Mouse (Mus musculus) forebrain, embryonic 14.5 days (tissue): ENCODE results near the gene Mfsd6. TPM values are rescaled to one million over a fixed set of nuclear protein-coding genes. Genes with fewer than 3 reads are reported as not detected.

Experiments used
- ATAC-seq: fragments of 200-750 bp; cut with Nextera tagmentation; 2 replicates; pipeline ENCODE4 v1.8.0; 2017; ENCODE audit warnings: mild to moderate bottlenecking, moderate library complexity
- DNase-seq: peaks from one replicate; pipeline ENCODE4 v3.0.0-alpha.2; 2015; ENCODE audit warnings: low spot score
- H3K27ac ChIP-seq: fragments of 300-500 bp; sonication (generic); 2 replicates; pipeline ENCODE4 v1.5.1; 2014; ENCODE audit warnings: low read depth, mild to moderate bottlenecking, control low read depth, low read length, moderate library complexity
- H3K27me3 ChIP-seq: fragments of 300-500 bp; sonication (generic); replicated peaks from 2 replicates; pipeline ENCODE4 v1.6.1; 2014; ENCODE audit warnings: low read length, control low read depth, mixed read lengths; ENCODE audit not compliant: control insufficient read depth, insufficient read depth
- H3K36me3 ChIP-seq: fragments of 300-500 bp; sonication (generic); 2 replicates; pipeline ENCODE4 v1.6.1; 2014; ENCODE audit warnings: low read length, control low read depth; ENCODE audit not compliant: control insufficient read depth, insufficient read depth
- H3K4me1 ChIP-seq: fragments of 300-500 bp; sonication (generic); 2 replicates; pipeline ENCODE4 v1.6.1; 2014; ENCODE audit warnings: antibody characterized with exemption, low read length, control low read depth; ENCODE audit not compliant: control insufficient read depth, insufficient read depth
- H3K4me2 ChIP-seq: fragments of 300-500 bp; sonication (generic); 2 replicates; pipeline ENCODE4 v1.6.1; 2014; ENCODE audit warnings: mild to moderate bottlenecking, control low read depth, low read length
- H3K4me3 ChIP-seq: fragments of 300-500 bp; sonication (generic); 2 replicates; pipeline ENCODE4 v1.5.1; 2014; ENCODE audit warnings: low read depth, low read length, control low read depth
- H3K9ac ChIP-seq: fragments of 300-500 bp; sonication (generic); 2 replicates; pipeline ENCODE4 v1.6.1; 2014; ENCODE audit warnings: mild to moderate bottlenecking, low read length, control low read depth, moderate library complexity
- H3K9me3 ChIP-seq: fragments of 300-500 bp; sonication (generic); replicated peaks from 2 replicates; pipeline ENCODE4 v1.6.1; 2016; ENCODE audit warnings: low read length, control low read depth, mixed read lengths; ENCODE audit not compliant: control insufficient read depth
- WGBS: fragments of 180-500 bp; shearing (Covaris S2); extraction: QIAGEN DNeasy Blood & Tissue Kit; methylation state at CpG from one replicate; pipeline ENCODE4 v1.1.7; 2014; 5-methylcytosine and 5-hydroxymethylcytosine counted together
- polyA plus RNA-seq: library from polyadenylated mRNA; unstranded; fragments of >200 nt; fragmentation: Nextera tagmentation; extraction: Ambion mirVana; gene quantifications from 2 replicates; pipeline ENCODE4 v1.2.1, GENCODE M21; 2014

The Mfsd6 gene
- polyA plus RNA-seq, 1 experiment from 2014 or later: 4.3 TPM

GRCm38 (mm10) chr1:52655153-52655552 is 72.1 kb downstream of the Mfsd6 start:
- DNase-seq: no peak
- Histone ChIP-seq H3K36me3 (peaks cover 12% of the 10 kb centered on the region), H3K4me3 (no peak overlapping the region), H3K9ac (no peak overlapping the region), H3K9me3 (no peaks in the 10 kb centered on the region), H3K27me3 (no peaks in the 10 kb centered on the region), H3K27ac (no peak overlapping the region), H3K4me1 (no peaks in the 10 kb centered on the region), H3K4me2 (no peak overlapping the region)
- whole genome bisulfite sequencing: 88% methylated on average over 4 of the region's 4 CpGs
- no peak for ATAC-seq

- H3K4me3 ChIP-seq: no peak overlapping the region
- no peak overlapping the region for H3K9ac ChIP-seq
- H3K9me3 ChIP-seq: no peaks in the 10 kb centered on the region
- WGBS: 94% methylated on average over 1 of the region's 1 CpGs
- no peak for ATAC-seq
- DNase-seq: no peak
- no peaks in the 10 kb centered on the region for H3K4me1 ChIP-seq
- H3K27me3 ChIP-seq: no peaks in the 10 kb centered on the region
- no peak overlapping the region for H3K27ac ChIP-seq
- peaks cover 26% of the 10 kb centered on the region for H3K36me3 ChIP-seq
- no peak overlapping the region for H3K4me2 ChIP-seq
These were observed 73.9 kb downstream of the Mfsd6 start for GRCm38 (mm10) chr1:52653366-52653765.

GRCm38 (mm10) chr1:52652601-52653253 is 74.5 kb downstream of the Mfsd6 start:
- no peak overlapping the region for H3K9ac ChIP-seq
- no peak for ATAC-seq

GRCm38 (mm10) chr1:52650066-52650465 is 77.2 kb downstream of the Mfsd6 start:
- DNase-seq (no peak), ATAC-seq (no peak)
- 89% methylated on average over 5 of the region's 5 CpGs for WGBS
- H3K9me3 ChIP-seq: no peaks in the 10 kb centered on the region
- H3K4me1 ChIP-seq: no peaks in the 10 kb centered on the region
- peaks cover 41% of the 10 kb centered on the region for H3K36me3 ChIP-seq
- no peak overlapping the region for H3K4me2 ChIP-seq
- no peaks in the 10 kb centered on the region for H3K27me3 ChIP-seq
- no peak overlapping the region for H3K27ac ChIP-seq
- no peak overlapping the region for H3K4me3 ChIP-seq
- H3K9ac ChIP-seq: no peak overlapping the region

More at GRCm38 (mm10) chr1:52652601-52653253, 74.5 kb downstream of the Mfsd6 start:
- no peak overlapping the region for H3K4me3 ChIP-seq
- no peak for DNase-seq
- H3K4me2 ChIP-seq: no peak overlapping the region
- no peak overlapping the region for H3K27ac ChIP-seq
- no peaks in the 10 kb centered on the region for H3K4me1 ChIP-seq
- peaks cover 30% of the 10 kb centered on the region for H3K36me3 ChIP-seq
- no peaks in the 10 kb centered on the region for H3K27me3 ChIP-seq
- no peaks in the 10 kb centered on the region for H3K9me3 ChIP-seq
- WGBS: 94% methylated on average over 3 of the region's 3 CpGs

- no peak overlapping the region for H3K9ac ChIP-seq
- no peak overlapping the region for H3K4me3 ChIP-seq
- H3K4me1 ChIP-seq: no peaks in the 10 kb centered on the region
- WGBS: 78% methylated on average over 11 of the region's 11 CpGs
- H3K27me3 ChIP-seq: no peaks in the 10 kb centered on the region
- DNase-seq (peak; percentile 87), ATAC-seq (peak; percentile 89)
- H3K27ac ChIP-seq: no peak overlapping the region
- H3K36me3 ChIP-seq: peaks cover 41% of the 10 kb centered on the region
- H3K4me2 ChIP-seq: no peak overlapping the region
- H3K9me3 ChIP-seq: no peaks in the 10 kb centered on the region
These were observed 78.9 kb downstream of the Mfsd6 start for GRCm38 (mm10) chr1:52648153-52649027.

- WGBS: 96% methylated on average over 4 of the region's 4 CpGs
- no peaks in the 10 kb centered on the region for H3K27me3 ChIP-seq
- H3K4me1 ChIP-seq: no peaks in the 10 kb centered on the region
- no peak overlapping the region for H3K9ac ChIP-seq
- H3K9me3 ChIP-seq: no peaks in the 10 kb centered on the region
- no peak overlapping the region for H3K4me3 ChIP-seq
- H3K4me2 ChIP-seq: no peak overlapping the region
- DNase-seq (no peak), ATAC-seq (no peak)
- peaks cover 39% of the 10 kb centered on the region for H3K36me3 ChIP-seq
- no peak overlapping the region for H3K27ac ChIP-seq
These were observed 86.5 kb downstream of the Mfsd6 start for GRCm38 (mm10) chr1:52640736-52641135.

GRCm38 (mm10) chr1:52640266-52640665 is 87.0 kb downstream of the Mfsd6 start:
- H3K4me3 ChIP-seq: no peak overlapping the region
- no peaks in the 10 kb centered on the region for H3K27me3 ChIP-seq
- H3K9me3 ChIP-seq: no peaks in the 10 kb centered on the region
- H3K36me3 ChIP-seq: peaks cover 38% of the 10 kb centered on the region
- no peak overlapping the region for H3K4me2 ChIP-seq
- no peak overlapping the region for H3K9ac ChIP-seq
- no peak for ATAC-seq
- 95% methylated on average over 6 of the region's 6 CpGs for WGBS
- no peaks in the 10 kb centered on the region for H3K4me1 ChIP-seq
- no peak for DNase-seq
- H3K27ac ChIP-seq: no peak overlapping the region

GRCm38 (mm10) chr1:52639090-52639489 is 88.2 kb downstream of the Mfsd6 start:
- no peak for DNase-seq
- no peak overlapping the region for H3K9ac ChIP-seq
- no peak overlapping the region for H3K4me2 ChIP-seq
- ATAC-seq: no peak
- 92% methylated on average over 7 of the region's 7 CpGs for WGBS
- peaks cover 38% of the 10 kb centered on the region for H3K36me3 ChIP-seq
- H3K4me1 ChIP-seq: no peaks in the 10 kb centered on the region
- H3K27ac ChIP-seq: no peak overlapping the region
- H3K4me3 ChIP-seq: no peak overlapping the region
- no peaks in the 10 kb centered on the region for H3K9me3 ChIP-seq
- no peaks in the 10 kb centered on the region for H3K27me3 ChIP-seq

- no peak for DNase-seq
- 85% methylated on average over 2 of the region's 2 CpGs for WGBS
- no peak overlapping the region for H3K4me2 ChIP-seq
- no peak overlapping the region for H3K9ac ChIP-seq
- H3K4me1 ChIP-seq: no peaks in the 10 kb centered on the region
- no peaks in the 10 kb centered on the region for H3K9me3 ChIP-seq
- H3K27me3 ChIP-seq: no peaks in the 10 kb centered on the region
- H3K27ac ChIP-seq: no peak overlapping the region
- peaks cover 38% of the 10 kb centered on the region for H3K36me3 ChIP-seq
- ATAC-seq: no peak
- no peak overlapping the region for H3K4me3 ChIP-seq
These were observed 89.2 kb downstream of the Mfsd6 start for GRCm38 (mm10) chr1:52638101-52638500.
